Comparison of ENCODE assay signal across 11 mouse cellular contexts in genomic region chr14:25719371-25719770, GRCm38 (mm10). TPM values are rescaled to one million over a fixed set of nuclear protein-coding genes. Genes with fewer than 3 reads are reported as not detected.
DNase-seq lines count a peak whose midpoint lies in the region; ATAC-seq and TF ChIP-seq lines count a peak whose summit lies in the region.
"Had no signal": no experiment of that assay in that cellular context is flagged by ENCODE, and none has a peak within 500 bp of the region (broad histone marks: within the 10 kb centered on the region; RNA-seq: fewer than 3 reads in every experiment).

No protein-coding gene starts in this region.

- no peak overlapping the region for H3K4me3 ChIP-seq in heart, embryonic 15.5 days
- no peak overlapping the region for H3K4me3 ChIP-seq in liver, embryonic 12.5 days
- peak overlapping the region; percentile 73 for H3K4me3 ChIP-seq in testis, adult 2 months (ENCODE audit: control insufficient read depth, low read depth, low read length)
- H3K4me3 ChIP-seq in hindbrain, embryonic 12.5 days = no peak overlapping the region
- no peak overlapping the region for H3K4me3 ChIP-seq in midbrain, embryonic 10.5 days

- WGBS in heart, embryonic 15.5 days = 68% methylated on average over 9 of the region's 9 CpGs
- 43% methylated on average over 9 of the region's 9 CpGs for WGBS in liver, embryonic 12.5 days (ENCODE audit: insufficient replicate concordance)
- 60% methylated on average over 9 of the region's 9 CpGs for WGBS in hindbrain, embryonic 12.5 days
- 52% methylated on average over 9 of the region's 9 CpGs for WGBS in midbrain, embryonic 10.5 days

- peak overlapping the region; percentile 49 for H3K27ac ChIP-seq in heart, embryonic 15.5 days
- no peak overlapping the region for H3K27ac ChIP-seq in liver, embryonic 12.5 days
- no peak overlapping the region for H3K27ac ChIP-seq in testis, adult 2 months (ENCODE audit: control insufficient read depth, insufficient read depth, low read depth, low read length)
- H3K27ac ChIP-seq in hindbrain, embryonic 12.5 days = no peak overlapping the region
- no peak overlapping the region; the same call in 1 of the 2 replicates for H3K27ac ChIP-seq in midbrain, embryonic 10.5 days (replicated peaks)

- no peak for ATAC-seq in heart, embryonic 15.5 days (replicated peaks; ENCODE audit: insufficient number of reproducible peaks, insufficient read depth, low FRiP score, low read depth)
- peak; percentile 47; the same call in 1 of the 2 replicates for ATAC-seq in liver, embryonic 12.5 days
- ATAC-seq in hindbrain, embryonic 12.5 days (ENCODE audit: low FRiP score) = no peak
- ATAC-seq in erythroblast, adult 5-6 weeks (replicated peaks; ENCODE audit: low FRiP score, poor library complexity, severe bottlenecking) = no peak
- ATAC-seq: hindbrain, embryonic 16.5 days had no signal

- no peak for TF ChIP-seq CTCF in testis, adult 2 months (IDR thresholded peaks at IDR 0.05; ENCODE audit: control insufficient read depth, insufficient read depth, insufficient replicate concordance, low read depth, low read length)

- H3K4me2 ChIP-seq in heart, embryonic 15.5 days = no peak overlapping the region
- H3K4me2 ChIP-seq in liver, embryonic 12.5 days = peak overlapping the region; percentile 12; the same call in 1 of the 2 replicates
- H3K4me2 ChIP-seq in hindbrain, embryonic 12.5 days (replicated peaks) = no peak overlapping the region

- TF ChIP-seq POLR2A in testis, adult 2 months (IDR thresholded peaks at IDR 0.05; ENCODE audit: control insufficient read depth, low read depth, low read length) = no peak

- H3K9ac ChIP-seq in heart, embryonic 15.5 days = no peak overlapping the region
- H3K9ac ChIP-seq in liver, embryonic 12.5 days = no peak overlapping the region
- no peak overlapping the region for H3K9ac ChIP-seq in hindbrain, embryonic 12.5 days

- intact Hi-C loops in heart, postnatal 10 days (cut with DNase I) = no loop called here

- DNase-seq in heart, postnatal 10 days = no peak
- peak; percentile 23 for DNase-seq in c-Kit-positive CD71-positive TER-119-negative erythroid progenitor cells, embryonic 14.5 days (ENCODE audit: low read depth)
- no peak for DNase-seq in midbrain, embryonic 10.5 days (ENCODE audit: low spot score)
- DNase-seq: embryo, embryonic 11 days had no signal

- no peaks in the 10 kb centered on the region for H3K9me3 ChIP-seq in heart, embryonic 15.5 days (replicated peaks)
- no peaks in the 10 kb centered on the region for H3K9me3 ChIP-seq in liver, embryonic 12.5 days (replicated peaks)
- 0 out of 2 replicates have a peak, but pooled peaks cover 4% of the 10 kb centered on the region for H3K9me3 ChIP-seq in hindbrain, embryonic 12.5 days (replicated peaks)
- no peaks in the 10 kb centered on the region for H3K9me3 ChIP-seq in midbrain, embryonic 10.5 days (replicated peaks)
- H3K9me3 ChIP-seq: G1E had no signal

- peaks cover 8% of the 10 kb centered on the region for H3K36me3 ChIP-seq in heart, embryonic 15.5 days
- H3K36me3 ChIP-seq in liver, embryonic 12.5 days = 0 out of 2 replicates have a peak, but pooled peaks cover 4% of the 10 kb centered on the region
- no peaks in the 10 kb centered on the region for H3K36me3 ChIP-seq in testis, adult 2 months (ENCODE audit: control insufficient read depth, insufficient read depth, low read length)
- 0 out of 2 replicates have a peak, but pooled peaks cover 15% of the 10 kb centered on the region for H3K36me3 ChIP-seq in hindbrain, embryonic 12.5 days
- H3K36me3 ChIP-seq in midbrain, embryonic 10.5 days = no peaks in the 10 kb centered on the region
- H3K36me3 ChIP-seq: G1E had no signal

- H3K27me3 ChIP-seq in heart, embryonic 15.5 days = no peaks in the 10 kb centered on the region
- H3K27me3 ChIP-seq in liver, embryonic 12.5 days (replicated peaks) = no peaks in the 10 kb centered on the region
- H3K27me3 ChIP-seq in testis, adult 2 months (ENCODE audit: control insufficient read depth, insufficient read depth, low read length) = no peaks in the 10 kb centered on the region
- H3K27me3 ChIP-seq in hindbrain, embryonic 12.5 days = no peaks in the 10 kb centered on the region
- H3K27me3 ChIP-seq in midbrain, embryonic 10.5 days (ENCODE audit: low read depth, poor library complexity, severe bottlenecking) = no peaks in the 10 kb centered on the region

- H3K4me1 ChIP-seq in heart, embryonic 15.5 days (replicated peaks) = peaks cover 30% of the 10 kb centered on the region
- H3K4me1 ChIP-seq in liver, embryonic 12.5 days = peaks cover 19% of the 10 kb centered on the region
- peaks cover 22% of the 10 kb centered on the region for H3K4me1 ChIP-seq in testis, adult 2 months (ENCODE audit: control insufficient read depth, insufficient read depth, low read length)
- peaks cover 15% of the 10 kb centered on the region for H3K4me1 ChIP-seq in hindbrain, embryonic 12.5 days
- H3K4me1 ChIP-seq in midbrain, embryonic 10.5 days = peaks cover 21% of the 10 kb centered on the region

RNA-seq across cellular contexts. Expression of gene Ppif, which starts 25.4 kb away (rescaled TPM):
- 102 and 108 TPM in 2 replicates for polyA plus RNA-seq in heart, embryonic 15.5 days (2015; fragmentation: Nextera tagmentation; extraction: Ambion mirVana)
- total RNA-seq in heart, postnatal 10 days (2021) = 100 to 1,000 TPM; 248 to 271 TPM
- polyA plus RNA-seq in liver, embryonic 12.5 days (2016; fragmentation: Nextera tagmentation; extraction: Ambion mirVana) = 46.8 and 48.4 TPM in 2 replicates
- 11.6 and 12.5 TPM in 2 replicates for polyA plus RNA-seq in testis, adult 2 months (2012; rRNA removed)
- 26.2 and 29.6 TPM in 2 replicates for polyA plus RNA-seq in hindbrain, embryonic 12.5 days (2016; fragmentation: Nextera tagmentation; extraction: Ambion mirVana)
- polyA plus RNA-seq in midbrain, embryonic 10.5 days (2016; fragmentation: Nextera tagmentation; extraction: Ambion mirVana) = 54.7 and 56.1 TPM in 2 replicates
- 11.7 and 16.5 TPM in 2 replicates for total RNA-seq in erythroblast, adult 5-6 weeks (2015; ENCODE audit: low replicate concordance)
- total RNA-seq in erythroblast, adult 5-6 weeks (2017; ENCODE audit: low replicate concordance) = 2.6 and 4.7 TPM in 2 replicates

RNA-seq across cellular contexts. Expression of gene Zcchc24, which starts 49.5 kb away (rescaled TPM):
- 22.4 and 26.8 TPM in 2 replicates for polyA plus RNA-seq in heart, embryonic 15.5 days (2015; fragmentation: Nextera tagmentation; extraction: Ambion mirVana)
- 10 to 100 TPM; 51.8 to 60.1 TPM for total RNA-seq in heart, postnatal 10 days (2021)
- polyA plus RNA-seq in liver, embryonic 12.5 days (2016; fragmentation: Nextera tagmentation; extraction: Ambion mirVana) = 6.9 and 7.8 TPM in 2 replicates
- polyA plus RNA-seq in testis, adult 2 months (2012; rRNA removed) = 2.7 TPM in 2 replicates
- 25.1 and 31.5 TPM in 2 replicates for polyA plus RNA-seq in hindbrain, embryonic 12.5 days (2016; fragmentation: Nextera tagmentation; extraction: Ambion mirVana)
- polyA plus RNA-seq in midbrain, embryonic 10.5 days (2016; fragmentation: Nextera tagmentation; extraction: Ambion mirVana) = 6.4 and 9.9 TPM in 2 replicates
- 2.7 TPM in 1 of 2 replicates, not detected in the other for total RNA-seq in erythroblast, adult 5-6 weeks (2015; ENCODE audit: low replicate concordance)
- 0.94 and 0.98 TPM in 2 replicates for total RNA-seq in erythroblast, adult 5-6 weeks (2017; ENCODE audit: low replicate concordance)
- polyA plus RNA-seq: G1E had no signal
